Comparison of ENCODE assay signal across 12 mouse cellular contexts in the genomic region with DNA sequence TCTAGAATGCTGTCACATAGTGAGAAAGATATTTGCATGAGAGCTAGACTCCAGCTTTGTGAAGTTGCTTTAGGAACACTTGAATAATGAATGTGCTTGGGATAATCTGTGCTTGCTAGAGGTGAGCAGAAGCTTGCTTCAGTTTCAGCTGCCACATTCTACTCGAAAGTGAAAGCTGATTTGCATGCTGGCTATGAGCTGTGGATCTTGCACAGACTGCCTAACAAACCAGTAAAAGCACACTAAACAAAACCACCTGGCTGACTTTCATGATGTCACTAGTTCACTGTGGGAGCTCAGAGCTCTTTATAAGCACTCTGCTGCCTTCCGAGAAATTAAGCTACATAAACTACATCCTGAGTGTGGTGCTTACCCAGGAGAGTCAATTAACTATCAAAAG.
DNase-seq lines count a peak whose midpoint lies in the region; ATAC-seq lines count a peak whose summit lies in the region.
"Had no signal": no experiment of that assay in that cellular context is flagged by ENCODE, and none has a peak within 500 bp of the region (broad histone marks: within the 10 kb centered on the region; RNA-seq: fewer than 3 reads in every experiment).

No protein-coding gene starts in this region.

- peak; percentile 87 for ATAC-seq in forebrain, embryonic 13.5 days
- ATAC-seq in granulocyte monocyte progenitor cell, adult 5-6 weeks (replicated peaks; ENCODE audit: poor library complexity, severe bottlenecking): no peak; the same call in 1 of the 2 replicates
- no peak for ATAC-seq in kidney, embryonic 14.5 days (ENCODE audit: low FRiP score, low TSS enrichment)

- H3K36me3 ChIP-seq in forebrain, embryonic 13.5 days (ENCODE audit: poor library complexity, severe bottlenecking): no peaks in the 10 kb centered on the region
- H3K36me3 ChIP-seq in forebrain, embryonic 10.5 days (replicated peaks): no peaks in the 10 kb centered on the region
- no peaks in the 10 kb centered on the region for H3K36me3 ChIP-seq in kidney, embryonic 14.5 days (ENCODE audit: control insufficient read depth, insufficient read depth, low read length)
- H3K36me3 ChIP-seq: neural tube, embryonic 15.5 days had no signal

- no peaks in the 10 kb centered on the region for H3K9me3 ChIP-seq in forebrain, embryonic 13.5 days (replicated peaks)
- no peaks in the 10 kb centered on the region for H3K9me3 ChIP-seq in forebrain, embryonic 10.5 days
- H3K9me3 ChIP-seq in kidney, embryonic 14.5 days (ENCODE audit: control insufficient read depth, low read length): no peaks in the 10 kb centered on the region
- H3K9me3 ChIP-seq: neural tube, embryonic 15.5 days had no signal

- 32% methylated on average over 2 of the region's 2 CpGs for WGBS in forebrain, embryonic 13.5 days
- WGBS in forebrain, embryonic 10.5 days: 58% methylated on average over 2 of the region's 2 CpGs
- 67% methylated on average over 2 of the region's 2 CpGs for WGBS in kidney, embryonic 14.5 days

- no peaks in the 10 kb centered on the region for H3K27me3 ChIP-seq in forebrain, embryonic 13.5 days
- no peaks in the 10 kb centered on the region for H3K27me3 ChIP-seq in forebrain, embryonic 10.5 days (ENCODE audit: poor library complexity, severe bottlenecking)
- no peaks in the 10 kb centered on the region for H3K27me3 ChIP-seq in kidney, embryonic 14.5 days (ENCODE audit: control insufficient read depth, insufficient read depth, low read length)
- H3K27me3 ChIP-seq: neural tube, embryonic 15.5 days had no signal

- DNase-seq in forebrain, embryonic 10.5 days (ENCODE audit: extremely low spot score, low spot score): no peak
- peak; percentile 42 to 45 for DNase-seq in spleen, postnatal 36 days (ENCODE audit: low spot score in 2 of 2)
- DNase-seq in spleen, adult 12 weeks (ENCODE audit: low spot score): no peak
- peak; percentile 32 for DNase-seq in induced T-regulatory cell, adult 2 months (ENCODE audit: low read depth)
- DNase-seq in heart, postnatal 25 days (ENCODE audit: low spot score): no peak
- DNase-seq: heart, postnatal 4 days had no signal

- no peak overlapping the region for H3K9ac ChIP-seq in forebrain, embryonic 13.5 days
- H3K9ac ChIP-seq in kidney, embryonic 14.5 days (ENCODE audit: low read depth, low read length): no peak overlapping the region
- H3K9ac ChIP-seq: neural tube, embryonic 15.5 days had no signal

- no peak overlapping the region for H3K4me3 ChIP-seq in forebrain, embryonic 13.5 days
- no peak overlapping the region for H3K4me3 ChIP-seq in forebrain, embryonic 10.5 days
- no peak overlapping the region for H3K4me3 ChIP-seq in kidney, embryonic 14.5 days (ENCODE audit: low read length)
- H3K4me3 ChIP-seq: neural tube, embryonic 15.5 days had no signal

- no peak overlapping the region for H3K27ac ChIP-seq in forebrain, embryonic 13.5 days
- H3K27ac ChIP-seq in forebrain, embryonic 10.5 days: no peak overlapping the region
- H3K27ac ChIP-seq in kidney, embryonic 14.5 days (ENCODE audit: low read depth, low read length): no peak overlapping the region
- H3K27ac ChIP-seq: macrophage; neural tube, embryonic 15.5 days had no signal

- H3K4me2 ChIP-seq in forebrain, embryonic 13.5 days: no peak overlapping the region
- H3K4me2 ChIP-seq in kidney, embryonic 14.5 days (replicated peaks; ENCODE audit: low read depth, low read length): no peak overlapping the region
- H3K4me2 ChIP-seq: liver, embryonic 11.5 days; neural tube, embryonic 15.5 days had no signal

- H3K4me1 ChIP-seq in forebrain, embryonic 13.5 days: 0 out of 2 replicates have a peak, but pooled peaks cover 4% of the 10 kb centered on the region
- no peaks in the 10 kb centered on the region for H3K4me1 ChIP-seq in forebrain, embryonic 10.5 days
- H3K4me1 ChIP-seq in kidney, embryonic 14.5 days (ENCODE audit: control insufficient read depth, insufficient read depth, low read length): no peaks in the 10 kb centered on the region
- H3K4me1 ChIP-seq: neural tube, embryonic 15.5 days had no signal

- intact Hi-C loops in heart, postnatal 25 days (cut with DNase I): no loop called here

Comparison
In these comparisons a context has a peak if more than half of its experiments do, and no peak if none do; other contexts are left out.
1. DNase-seq: peak in spleen, postnatal 36 days (2 of 2) and induced T-regulatory cell, adult 2 months (single experiment); none in forebrain, embryonic 10.5 days (single experiment), spleen, adult 12 weeks (single experiment) and heart, postnatal 25 days (single experiment).